Mouse (Mus musculus) hematopoietic multipotent progenitor cell, adult 10-12 weeks (in vitro differentiated cells): ENCODE data around the gene Pogk. TPM values are rescaled to one million over a fixed set of nuclear protein-coding genes. Genes with fewer than 3 reads are reported as not detected.

Source experiments
- polyA plus RNA-seq: library from polyadenylated mRNA; stranded (reverse); fragments of >175 nt; gene quantifications from 2 replicates; pipeline ENCODE4 v1.2.3, GENCODE M21; 2012; ENCODE audit warnings: low replicate concordance

Pogk gene
- polyA plus RNA-seq, result 1.1 and 1.4 TPM in 2 replicates

GRCm38 (mm10) chr1:166409701-166410220, at the start of gene Pogk:
Gene Pogk, minus strand, starts transcription at chr1:166409863.

GRCm38 (mm10) chr1:166379013-166379629, 30.5 kb downstream of the Pogk start, which contains the start of gene Tada1:
Gene Tada1, plus strand, starts transcription at chr1:166379097.

Other genes starting within 250 kb of the Pogk start
- not detected in 2 replicates for gene Mael, start 171.1 kb downstream of the Pogk start, polyA plus RNA-seq
- gene Ildr2, start 155.7 kb downstream of the Pogk start, polyA plus RNA-seq, result 0.02 and 0.03 TPM in 2 replicates
- gene Tada1, start 30.8 kb downstream of the Pogk start, polyA plus RNA-seq, result 9.1 and 10.9 TPM in 2 replicates
- gene Gm4846, start 87.7 kb upstream of the Pogk start, polyA plus RNA-seq, result not detected in 2 replicates
- gene Gm4847, start 237.8 kb upstream of the Pogk start, polyA plus RNA-seq, result not detected in 2 replicates